Mouse (Mus musculus) liver, adult 2 months (tissue): ENCODE measurements around the gene Agps. TPM values are rescaled to one million over a fixed set of nuclear protein-coding genes. Genes with fewer than 3 reads are reported as not detected.

Source experiments
- DNase-seq: peaks from one replicate; pipeline ENCODE4 v3.0.0-alpha.2; 2011; ENCODE audit warnings: low read depth, low spot score; ENCODE audit errors: extremely low read depth
- H3K27ac ChIP-seq: fragments of 200-500 bp; replicated peaks from 2 replicates; pipeline ENCODE4 v1.5.1; 2012; ENCODE audit warnings: low read depth, mild to moderate bottlenecking, control low read depth, inconsistent platforms, low read length; ENCODE audit not compliant: insufficient read depth
- H3K27me3 ChIP-seq: fragments of 200-500 bp; 2 replicates; pipeline ENCODE4 v1.6.1; 2012; ENCODE audit warnings: mild to moderate bottlenecking, moderate library complexity, low read length, inconsistent platforms; ENCODE audit not compliant: control insufficient read depth, insufficient read depth
- H3K36me3 ChIP-seq: fragments of 200-500 bp; 2 replicates; pipeline ENCODE4 v1.6.1; 2012; ENCODE audit warnings: low read length, inconsistent platforms; ENCODE audit not compliant: control insufficient read depth, insufficient read depth
- H3K4me1 ChIP-seq: fragments of 200-500 bp; 2 replicates; pipeline ENCODE4 v1.6.1; 2011; ENCODE audit warnings: low read length; ENCODE audit not compliant: control insufficient read depth, insufficient read depth
- H3K4me3 ChIP-seq: fragments of 200-500 bp; 2 replicates; pipeline ENCODE4 v1.5.1; 2011; ENCODE audit warnings: low read depth, mild to moderate bottlenecking, control low read depth, low read length, moderate library complexity; ENCODE audit not compliant: insufficient read depth
- H3K79me2 ChIP-seq: fragments of 200-500 bp; 2 replicates; pipeline ENCODE4 v1.6.1; 2012; ENCODE audit warnings: inconsistent platforms, mild to moderate bottlenecking, low read length, moderate library complexity; ENCODE audit not compliant: control insufficient read depth, insufficient read depth
- H3K9ac ChIP-seq: fragments of 200-500 bp; 2 replicates; pipeline ENCODE4 v1.6.1; 2012; ENCODE audit warnings: low read depth, mild to moderate bottlenecking, control low read depth, inconsistent platforms, low read length
- CTCF ChIP-seq: fragments of 200-500 bp; IDR thresholded peaks from 2 replicates; pipeline ENCODE4 v1.5.1; 2011; ENCODE audit warnings: low read depth, low read length, control low read depth
- POLR2A ChIP-seq: fragments of 200-500 bp; IDR thresholded peaks from 2 replicates; pipeline ENCODE4 v1.6.1; 2011; ENCODE audit warnings: low read length, control low read depth; ENCODE audit not compliant: insufficient read depth; ENCODE audit errors: extremely low read depth
- WGBS: fragments of 180-500 bp; shearing (Covaris S2); methylation state at CpG from one replicate; pipeline ENCODE4 v1.1.7; 2018; 5-methylcytosine and 5-hydroxymethylcytosine counted together
- polyA plus RNA-seq: library from polyadenylated mRNA; depleted of rRNA; stranded (reverse); fragments of >200 nt; gene quantifications from 2 replicates; pipeline ENCODE4 v1.2.3, GENCODE M21; 2012; rRNA removed
- total RNA-seq: library from RNA; depleted of rRNA; stranded (reverse); fragments of >200 nt; gene quantifications from 2 replicates; pipeline ENCODE4 v1.2.3, GENCODE M21; 2014; rRNA removed

The Agps gene
- total RNA-seq (10.6 and 10.9 TPM in 2 replicates), polyA plus RNA-seq (1.3 and 1.6 TPM in 2 replicates)

DNA sequence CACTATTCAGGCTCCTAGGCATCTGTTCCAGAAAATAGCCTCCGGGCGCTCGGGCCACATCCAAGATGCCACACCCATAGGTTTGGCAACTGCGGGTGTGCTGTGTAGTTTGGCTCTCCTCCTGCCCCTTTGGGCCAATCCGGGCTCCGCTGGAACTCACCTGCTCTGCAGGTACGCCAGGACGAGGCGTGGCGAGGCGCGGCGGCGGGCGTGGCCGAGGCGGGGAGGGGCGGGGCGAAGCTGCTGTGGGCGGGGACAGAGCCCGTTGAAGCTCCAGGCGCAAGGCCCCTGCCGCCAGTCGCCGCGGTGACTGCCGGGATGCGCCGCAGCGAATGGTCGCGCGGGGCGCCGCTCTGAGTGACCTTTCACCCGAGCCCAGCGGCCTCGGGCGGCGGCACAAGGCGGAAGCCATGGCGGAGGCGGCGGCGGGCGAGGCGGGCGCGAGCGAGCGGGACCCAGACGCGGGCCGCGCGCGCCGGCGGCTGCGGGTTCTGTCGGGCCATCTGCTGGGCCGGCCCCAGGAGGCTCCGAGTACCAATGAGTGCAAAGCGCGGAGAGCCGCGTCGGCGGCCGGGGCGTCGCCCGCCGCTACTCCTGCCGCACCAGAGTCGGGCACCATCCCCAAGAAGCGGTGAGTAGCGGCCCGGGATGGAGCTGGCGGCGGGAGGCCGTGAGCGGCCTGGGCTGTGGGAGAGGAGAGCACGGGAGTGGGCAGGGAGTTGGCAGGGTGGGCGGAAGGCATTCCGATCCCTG, at the start of gene Agps:
Agps (plus strand) TSS at position 297 of the 753 bp plus-strand sequence.
- no peak; the same call in 1 of the 2 replicates for TF ChIP-seq CTCF
- peak; percentile 70; the same call in 1 of the 2 replicates for TF ChIP-seq POLR2A
- Histone ChIP-seq H3K4me3 (peak within 1 kb of the TSS; percentile 92), H3K79me2 (peaks cover 16% of the 10 kb centered on the region; the same call in 1 of the 2 replicates), H3K4me1 (no peaks in the 10 kb centered on the region), H3K27ac (peak within 1 kb of the TSS; percentile 23; the same call in 1 of the 2 replicates), H3K27me3 (no peaks in the 10 kb centered on the region), H3K36me3 (no peaks in the 10 kb centered on the region), H3K9ac (peak within 1 kb of the TSS; percentile 87)
- WGBS, result under 1% methylated on average over 73 of the region's 86 CpGs
- DNase-seq, result peak; percentile 68

GRCm38 (mm10) chr2:75786075-75786474, 45.9 kb upstream of the Agps start:
- Histone ChIP-seq H3K27me3 (no peaks in the 10 kb centered on the region), H3K4me1 (0 out of 2 replicates have a peak, but pooled peaks cover under 1% of the 10 kb centered on the region), H3K9ac (no peak overlapping the region), H3K36me3 (no peaks in the 10 kb centered on the region), H3K79me2 (no peaks in the 10 kb centered on the region), H3K27ac (no peak overlapping the region), H3K4me3 (no peak overlapping the region)
- WGBS, result 29% methylated on average over 6 of the region's 6 CpGs
- DNase-seq, result peak; percentile 49
- TF ChIP-seq POLR2A, result no peak
- TF ChIP-seq CTCF, result peak; percentile 70

DNA sequence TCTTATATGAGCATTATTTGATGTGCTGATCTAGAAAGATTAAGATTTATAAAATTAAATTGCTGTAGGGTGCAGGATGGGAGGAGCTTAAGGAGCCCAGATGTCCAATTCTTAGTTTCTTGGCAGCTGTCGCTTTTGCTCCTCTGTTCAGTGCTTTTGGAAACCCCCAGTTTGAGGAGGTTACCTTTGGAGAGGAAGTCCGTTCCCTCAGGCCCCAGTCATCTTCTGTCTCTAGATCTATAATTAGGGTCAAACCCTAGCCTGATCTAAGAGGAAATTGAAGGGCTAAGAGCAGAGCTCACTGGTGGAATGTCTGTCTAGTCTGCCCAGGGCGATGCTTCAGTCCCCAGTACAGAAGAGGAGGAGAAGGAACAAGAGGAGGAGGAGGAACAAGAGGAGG, 43.5 kb upstream of the Agps start:
- Histone ChIP-seq H3K4me1 (no peaks in the 10 kb centered on the region), H3K27me3 (no peaks in the 10 kb centered on the region), H3K79me2 (no peaks in the 10 kb centered on the region), H3K36me3 (no peaks in the 10 kb centered on the region), H3K9ac (no peak overlapping the region), H3K4me3 (no peak overlapping the region), H3K27ac (no peak overlapping the region)
- 69% methylated on average over 3 of the region's 3 CpGs for WGBS
- DNase-seq, result no peak
- TF ChIP-seq CTCF (no peak), POLR2A (no peak)

DNA sequence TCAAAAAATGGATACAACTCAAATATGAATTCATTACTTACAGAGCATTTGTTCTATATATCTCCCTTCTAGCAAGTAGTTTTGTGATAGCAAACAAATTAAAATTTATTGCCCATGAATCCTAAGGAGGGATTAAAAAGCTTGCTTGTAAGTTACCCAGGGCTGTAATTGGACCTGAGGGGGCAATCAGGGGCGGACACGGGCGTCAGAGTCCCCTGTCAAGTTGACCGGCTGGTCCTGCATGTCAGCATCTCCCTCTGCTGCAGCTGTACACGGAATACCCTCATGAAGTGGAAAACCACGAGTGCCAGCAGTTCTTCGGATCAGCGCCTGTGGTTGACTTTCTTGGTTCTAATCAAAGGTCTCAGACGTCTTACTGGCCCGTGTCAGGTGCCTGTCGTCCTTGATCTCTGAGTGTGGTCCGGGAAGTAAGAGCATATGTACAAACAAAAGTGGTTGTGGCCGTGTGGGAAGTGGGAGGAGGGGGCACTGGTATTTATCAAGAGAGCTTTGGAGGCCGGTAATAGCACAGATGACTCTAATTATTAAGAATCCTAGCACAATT, 41.9 kb upstream of the Agps start:
- Histone ChIP-seq H3K36me3 (no peaks in the 10 kb centered on the region), H3K4me3 (no peak overlapping the region), H3K27me3 (no peaks in the 10 kb centered on the region), H3K9ac (no peak overlapping the region), H3K27ac (no peak overlapping the region), H3K79me2 (no peaks in the 10 kb centered on the region), H3K4me1 (no peaks in the 10 kb centered on the region)
- WGBS, result 80% methylated on average over 14 of the region's 14 CpGs
- TF ChIP-seq CTCF, result no peak
- no peak for DNase-seq

DNA sequence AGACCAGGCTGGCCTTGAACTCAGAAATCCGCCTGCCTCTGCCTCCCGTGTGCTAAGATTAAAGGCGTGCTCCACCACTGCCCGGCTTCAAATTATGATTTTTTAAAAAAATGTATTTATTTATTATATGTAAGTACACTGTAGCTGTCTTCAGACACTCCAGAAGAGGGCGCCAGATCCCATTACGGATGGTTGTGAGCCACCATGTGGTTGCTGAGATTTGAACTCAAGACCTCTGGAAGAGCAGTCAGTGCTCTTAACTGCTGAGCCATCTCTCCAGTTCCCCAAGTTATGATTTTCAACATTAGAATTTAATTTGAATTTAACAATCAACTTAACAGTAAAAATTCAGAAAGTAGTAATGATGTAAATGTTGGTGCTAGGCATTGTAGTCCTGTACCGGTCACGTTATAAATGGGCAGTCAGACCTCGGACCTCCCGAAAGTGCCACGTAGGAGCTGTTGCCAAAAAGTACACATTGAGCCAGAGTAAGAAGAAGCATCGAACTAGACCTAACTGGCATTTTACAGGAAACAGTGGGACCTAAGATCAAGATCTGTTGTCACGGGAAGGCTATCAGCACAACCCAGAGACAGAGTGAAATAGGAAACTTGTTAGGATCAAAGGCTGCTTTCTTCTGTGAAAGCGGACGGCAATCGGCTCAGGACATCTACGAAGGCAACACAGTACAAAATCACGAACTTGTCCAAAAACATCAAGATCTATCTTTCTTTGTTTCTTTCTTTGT, 40.2 kb upstream of the Agps start:
- Histone ChIP-seq H3K4me3 (no peak overlapping the region), H3K27me3 (no peaks in the 10 kb centered on the region), H3K27ac (no peak overlapping the region), H3K9ac (no peak overlapping the region), H3K4me1 (no peaks in the 10 kb centered on the region), H3K36me3 (no peaks in the 10 kb centered on the region), H3K79me2 (no peaks in the 10 kb centered on the region)
- WGBS, result 74% methylated on average over 18 of the region's 18 CpGs
- no peak for DNase-seq
- TF ChIP-seq POLR2A, result no peak
- no peak for TF ChIP-seq CTCF
